Mouse (Mus musculus) 416B (cell line): Measurements from ENCODE around the gene Ptx4.
"Not testable (repeated sequence)": the region's sequence is repeated elsewhere in the genome, so short reads cannot be mapped to it uniquely, and the experiment has no call there.

Experiments
- DNase-seq: peaks from one replicate; pipeline ENCODE4 v3.0.0; 2011; ENCODE audit warnings: low read depth

The Ptx4 gene

GRCm38 (mm10) chr17:25115664-25116432 lies 4.7 kb upstream of the Ptx4 start, which contains the start of gene Telo2:
Telo2 (minus strand) TSS chr17:25115967.
- peak; percentile 92 for DNase-seq

- DNase-seq: peak; percentile 70
These were observed 3.3 kb upstream of the Ptx4 start for GRCm38 (mm10) chr17:25117263-25117662.

GRCm38 (mm10) chr17:25123979-25124378 lies 3.4 kb downstream of the Ptx4 start:
- peak; percentile 41 for DNase-seq

- not testable (repeated sequence) for DNase-seq
These were observed 5.0 kb downstream of the Ptx4 start for GRCm38 (mm10) chr17:25125442-25126060.

GRCm38 (mm10) chr17:25127079-25127478 lies 6.5 kb downstream of the Ptx4 start:
- DNase-seq: peak; percentile 18

- DNase-seq: no peak
These were observed 7.1 kb downstream of the Ptx4 start for GRCm38 (mm10) chr17:25127681-25128080.

GRCm38 (mm10) chr17:25130060-25130459 lies 9.5 kb downstream of the Ptx4 start:
- DNase-seq: peak; percentile 47

- peak; percentile 88 for DNase-seq
These were observed 12.7 kb downstream of the Ptx4 start, which contains the start of gene Clcn7 for GRCm38 (mm10) chr17:25133275-25133698. Clcn7 (plus strand) TSS chr17:25133391.

- DNase-seq: no peak
These were observed 15.1 kb downstream of the Ptx4 start for GRCm38 (mm10) chr17:25135622-25136021.

- DNase-seq: peak; percentile 13
These were observed 18.2 kb downstream of the Ptx4 start for GRCm38 (mm10) chr17:25138803-25139202.

GRCm38 (mm10) chr17:25139960-25140359 lies 19.4 kb downstream of the Ptx4 start:
- no peak for DNase-seq

- DNase-seq: no peak
These were observed 41.6 kb downstream of the Ptx4 start, which contains the start of gene Ccdc154 for GRCm38 (mm10) chr17:25162161-25162560. Ccdc154 (plus strand) TSS chr17:25162461.

GRCm38 (mm10) chr17:25163387-25163786 lies 42.8 kb downstream of the Ptx4 start:
- DNase-seq: no peak

- no peak for DNase-seq
These were observed 44.2 kb downstream of the Ptx4 start for GRCm38 (mm10) chr17:25164770-25165169.

- no peak for DNase-seq
These were observed 45.6 kb downstream of the Ptx4 start for GRCm38 (mm10) chr17:25165970-25166671.

- no peak for DNase-seq
These were observed 49.1 kb downstream of the Ptx4 start for GRCm38 (mm10) chr17:25169706-25170105.

GRCm38 (mm10) chr17:25172558-25172957 lies 52.0 kb downstream of the Ptx4 start:
- DNase-seq: no peak
